Mouse (Mus musculus) layer of hippocampus, adult 9-10 months (tissue): ENCODE results near the gene Grm7.
A peak's percentile ranks its signal among the peaks of the same experiment; 100 is the strongest.

ENCODE experiments used
- DNase-seq: peaks from one replicate; pipeline ENCODE4 v3.0.0; 2022; ENCODE audit warnings: low spot score

Gene Grm7

GRCm38 (mm10) chr6:110645411-110646361 lies at the start of gene Grm7:
TSS of gene Grm7 (plus strand) at chr6:110645581.
- no peak for DNase-seq

- DNase-seq, result no peak
Observed at GRCm38 (mm10) chr6:110645041-110645410, 355 bp upstream of the Grm7 start.

GRCm38 (mm10) chr6:110646901-110647300 lies 1.5 kb downstream of the Grm7 start:
- no peak for DNase-seq

- DNase-seq, result no peak
Observed at GRCm38 (mm10) chr6:110649227-110649626, 3.8 kb downstream of the Grm7 start.

- DNase-seq, result no peak
Observed at GRCm38 (mm10) chr6:110653361-110654001, 8.1 kb downstream of the Grm7 start.

- no peak for DNase-seq
Observed at GRCm38 (mm10) chr6:110664436-110664835, 19.1 kb downstream of the Grm7 start.

- DNase-seq, result no peak
Observed at GRCm38 (mm10) chr6:110668447-110668846, 23.1 kb downstream of the Grm7 start.

DNA sequence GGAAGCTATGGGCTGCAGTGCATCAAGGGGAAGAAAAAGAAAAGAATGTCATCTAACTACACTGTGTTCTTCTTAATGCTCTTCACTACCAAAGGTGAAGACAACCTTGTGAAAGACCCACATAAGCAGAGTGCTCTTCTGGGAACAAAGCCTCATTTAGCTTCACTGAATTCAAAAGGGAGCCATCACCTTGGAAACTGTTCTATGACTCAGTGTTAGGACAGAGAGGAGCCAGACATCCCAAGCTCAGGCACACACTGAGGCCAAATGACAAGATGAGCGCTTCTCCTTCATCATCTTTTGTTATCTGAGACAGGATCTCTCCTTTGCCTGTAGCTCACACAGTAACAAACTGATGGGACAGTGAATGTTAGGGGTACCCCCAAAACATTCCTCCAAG lies 45.6 kb downstream of the Grm7 start:
- peak; percentile 17 for DNase-seq

GRCm38 (mm10) chr6:110709763-110710162 lies 64.4 kb downstream of the Grm7 start:
- DNase-seq, result peak; percentile 52

DNA sequence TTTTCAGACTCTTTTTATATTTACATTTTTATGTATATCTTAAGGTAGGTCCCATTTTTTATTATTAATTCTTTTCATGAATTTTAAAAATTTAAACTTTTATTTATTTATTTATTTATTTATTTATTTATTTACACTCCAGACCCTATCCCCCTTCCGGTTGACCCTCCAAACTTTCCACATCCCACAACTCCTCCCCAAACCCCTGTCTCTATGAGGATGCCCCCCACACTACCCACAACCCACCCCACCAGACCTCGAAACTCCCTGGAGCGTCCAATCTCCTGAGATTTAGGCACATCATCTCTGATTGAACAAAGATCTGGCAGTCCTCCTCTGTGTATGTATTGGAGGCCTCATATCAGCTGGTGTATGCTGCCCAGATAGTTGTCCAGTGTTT lies 69.6 kb downstream of the Grm7 start:
- no peak for DNase-seq

DNA sequence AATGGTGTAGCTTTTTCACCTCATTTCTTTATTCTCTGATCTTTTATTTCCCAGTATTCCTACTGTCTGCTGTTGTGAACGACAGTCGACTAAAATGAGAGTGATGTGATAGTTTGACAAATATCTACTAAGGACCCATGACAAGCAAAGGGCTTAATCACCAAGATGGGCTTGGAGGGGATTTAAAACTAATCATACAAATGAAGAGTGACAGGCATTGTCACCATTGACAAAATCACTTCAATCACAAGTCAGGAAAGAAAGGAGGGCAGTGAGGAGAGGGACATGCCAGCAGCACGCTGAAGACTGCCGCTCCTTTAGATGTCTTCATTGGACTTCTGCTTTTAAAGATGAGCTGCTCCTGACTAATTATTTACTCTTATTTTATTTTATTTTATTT lies 78.0 kb downstream of the Grm7 start:
- DNase-seq, result no peak

- no peak for DNase-seq
Observed at GRCm38 (mm10) chr6:110733914-110734313, 88.5 kb downstream of the Grm7 start.

GRCm38 (mm10) chr6:110743981-110744670 lies 98.7 kb downstream of the Grm7 start:
- no peak for DNase-seq

- DNase-seq, result no peak
Observed at GRCm38 (mm10) chr6:110755921-110756320, 110.5 kb downstream of the Grm7 start.

GRCm38 (mm10) chr6:110769588-110769987 lies 124.2 kb downstream of the Grm7 start:
- DNase-seq, result no peak

DNA sequence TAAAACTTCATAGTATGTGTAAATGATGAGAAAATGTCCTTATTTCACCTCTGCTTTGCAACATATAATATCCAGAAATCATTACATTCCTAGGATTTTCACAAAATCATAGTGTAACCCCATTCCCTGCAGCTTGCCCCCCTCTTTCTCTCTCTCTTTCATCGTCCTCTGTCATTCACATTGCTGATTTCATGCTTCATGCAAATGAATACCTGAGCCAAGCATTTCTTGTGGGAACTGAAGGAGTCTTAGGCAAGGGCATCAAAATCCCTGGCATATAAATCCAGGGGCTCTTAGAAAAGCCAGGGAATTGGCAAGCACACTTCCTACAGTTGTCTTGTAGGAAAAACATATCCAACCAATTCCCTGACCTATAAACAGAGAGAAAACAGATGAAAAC lies 127.3 kb downstream of the Grm7 start:
- DNase-seq, result no peak

DNA sequence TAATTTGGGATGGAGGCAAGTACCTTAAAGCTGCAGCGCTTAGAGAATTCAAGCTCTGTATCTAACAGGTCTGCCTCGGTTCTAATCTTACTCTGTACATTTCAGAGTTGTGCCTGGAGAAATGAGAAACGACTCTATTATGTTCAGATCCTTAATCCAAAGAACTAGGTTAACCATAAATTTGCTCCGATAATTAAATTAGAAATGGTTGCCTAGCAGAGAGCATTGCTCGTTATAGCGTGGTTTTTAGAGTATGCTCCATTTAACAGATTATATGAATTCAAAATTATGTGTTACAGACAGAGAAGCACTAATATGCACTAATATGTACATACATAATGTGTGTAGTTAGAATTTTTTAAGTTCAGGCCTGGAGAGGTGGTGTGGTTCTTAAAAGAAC lies 130.7 kb downstream of the Grm7 start:
- DNase-seq, result no peak

DNA sequence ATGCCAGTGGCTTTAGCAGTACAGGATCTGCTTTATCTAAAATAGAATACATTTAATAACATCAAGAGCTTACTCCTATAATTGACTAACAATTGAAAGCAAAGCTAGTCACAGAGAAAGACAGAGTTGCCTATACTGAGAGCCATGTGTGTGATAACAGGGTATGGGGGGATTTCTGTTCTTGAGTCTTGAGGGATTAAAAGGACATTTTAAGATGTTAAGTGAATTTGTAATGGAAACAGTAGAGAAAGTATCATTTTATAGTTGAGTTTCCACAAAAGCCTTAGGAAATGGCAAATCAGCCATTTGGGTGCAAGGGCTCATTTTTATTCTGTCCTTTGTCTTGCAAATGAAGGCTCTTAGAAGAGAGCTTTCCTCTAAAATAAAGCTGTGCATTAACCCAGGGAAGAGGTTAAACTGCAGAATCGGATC lies 140.1 kb downstream of the Grm7 start:
- DNase-seq, result no peak

DNA sequence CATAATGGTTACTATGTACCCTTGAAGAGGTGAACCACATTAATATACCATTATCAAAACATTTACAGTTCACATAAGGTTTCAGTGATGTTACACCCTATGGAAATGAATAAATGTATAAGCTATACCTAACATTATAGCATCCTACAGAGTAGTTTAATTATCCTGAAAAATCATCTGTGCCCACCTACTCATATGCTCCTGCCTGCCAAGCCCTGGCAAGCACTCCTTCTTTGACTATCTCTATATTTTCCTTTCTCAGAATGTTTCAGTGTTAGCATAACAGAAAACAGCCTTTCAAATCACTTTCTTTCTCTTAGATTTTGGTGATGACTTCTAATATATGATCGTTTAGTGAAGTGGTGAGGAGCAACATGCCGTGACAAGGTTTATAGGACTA lies 147.3 kb downstream of the Grm7 start:
- no peak for DNase-seq

GRCm38 (mm10) chr6:110807481-110807880 lies 162.1 kb downstream of the Grm7 start:
- no peak for DNase-seq

GRCm38 (mm10) chr6:110812214-110812613 lies 166.8 kb downstream of the Grm7 start:
- DNase-seq, result no peak

GRCm38 (mm10) chr6:110818236-110818635 lies 172.9 kb downstream of the Grm7 start:
- DNase-seq, result peak; percentile 4

- DNase-seq, result no peak
Observed at GRCm38 (mm10) chr6:110868311-110868710, 222.9 kb downstream of the Grm7 start.
